Mouse (Mus musculus) heart, embryonic 16.5 days (tissue): ENCODE measurements at regions not wholly inside any gene's neighbourhood (a gene's known extent, or its start where the extent isn't known, plus 50 kb on each side); places are given as distances from the start of the nearest gene placed in this dataset.
A peak's percentile ranks its signal among the peaks of the same experiment; 100 is the strongest.

Experiments
- ATAC-seq: fragments of 200-750 bp; cut with Nextera tagmentation; replicated peaks from 2 replicates; pipeline ENCODE4 v1.8.0; 2017; ENCODE audit warnings: moderate number of reproducible peaks; ENCODE audit not compliant: insufficient read depth, low FRiP score; ENCODE audit errors: extremely low read depth
- H3K27ac ChIP-seq: fragments of 300-500 bp; sonication (generic); 2 replicates; pipeline ENCODE4 v1.5.1; 2014; ENCODE audit warnings: mild to moderate bottlenecking, low read length, control low read depth, moderate library complexity
- H3K27me3 ChIP-seq: fragments of 300-500 bp; sonication (generic); 2 replicates; pipeline ENCODE4 v1.6.1; 2014; ENCODE audit warnings: low read length, mixed read lengths; ENCODE audit not compliant: control insufficient read depth, insufficient read depth
- H3K36me3 ChIP-seq: fragments of 300-500 bp; sonication (generic); 2 replicates; pipeline ENCODE4 v1.6.1; 2014; ENCODE audit not compliant: control insufficient read depth, insufficient read depth
- H3K4me1 ChIP-seq: fragments of 300-500 bp; sonication (generic); 2 replicates; pipeline ENCODE4 v1.6.1; 2014; ENCODE audit warnings: low read length, mixed read lengths; ENCODE audit not compliant: control insufficient read depth, insufficient read depth
- H3K4me2 ChIP-seq: fragments of 300-500 bp; sonication (generic); 2 replicates; pipeline ENCODE4 v1.6.1; 2014; ENCODE audit warnings: low read depth, mild to moderate bottlenecking, control low read depth, low read length
- H3K4me3 ChIP-seq: fragments of 300-500 bp; sonication (generic); 2 replicates; pipeline ENCODE4 v1.5.1; 2014; ENCODE audit warnings: mild to moderate bottlenecking, control low read depth, low read length
- H3K9ac ChIP-seq: fragments of 300-500 bp; sonication (generic); 2 replicates; pipeline ENCODE4 v1.6.1; 2014; ENCODE audit warnings: low read length, control low read depth
- H3K9me3 ChIP-seq: fragments of 300-500 bp; sonication (generic); replicated peaks from 2 replicates; pipeline ENCODE4 v1.6.1; 2016; ENCODE audit warnings: low read length; ENCODE audit not compliant: control insufficient read depth
- WGBS: fragments of 180-500 bp; shearing (Covaris S2); extraction: QIAGEN DNeasy Blood & Tissue Kit; methylation state at CpG from one replicate; pipeline ENCODE4 v1.1.7; 2014; 5-methylcytosine and 5-hydroxymethylcytosine counted together

GRCm38 (mm10) chr1:13424524-13424923 is 2010.6 kb downstream of the A830018L16Rik start:
- H3K27me3 ChIP-seq: no peaks in the 10 kb centered on the region
- no peak overlapping the region for H3K4me2 ChIP-seq
- no peak overlapping the region for H3K9ac ChIP-seq
- no peak for ATAC-seq
- H3K4me1 ChIP-seq: no peaks in the 10 kb centered on the region; the same call in 1 of the 2 replicates
- H3K36me3 ChIP-seq: no peaks in the 10 kb centered on the region
- H3K4me3 ChIP-seq: no peak overlapping the region
- no peak overlapping the region for H3K27ac ChIP-seq
- no peaks in the 10 kb centered on the region for H3K9me3 ChIP-seq

GRCm38 (mm10) chr1:13425601-13426327 is 2011.9 kb downstream of the A830018L16Rik start:
- no peaks in the 10 kb centered on the region for H3K9me3 ChIP-seq
- H3K4me3 ChIP-seq: peak overlapping the region; percentile 60
- H3K36me3 ChIP-seq: no peaks in the 10 kb centered on the region
- ATAC-seq: no peak
- H3K27ac ChIP-seq: no peak overlapping the region
- H3K9ac ChIP-seq: peak overlapping the region; percentile 72
- H3K4me1 ChIP-seq: no peaks in the 10 kb centered on the region; the same call in 1 of the 2 replicates
- 22% methylated on average over 9 of the region's 9 CpGs for WGBS
- H3K4me2 ChIP-seq: peak overlapping the region; percentile 72
- H3K27me3 ChIP-seq: no peaks in the 10 kb centered on the region

- peak overlapping the region; percentile 73; the same call in 1 of the 2 replicates for H3K27ac ChIP-seq
- H3K4me2 ChIP-seq: peak overlapping the region; percentile 72
- no peaks in the 10 kb centered on the region for H3K9me3 ChIP-seq
- H3K4me3 ChIP-seq: peak overlapping the region; percentile 60
- WGBS: 3% methylated on average over 30 of the region's 30 CpGs
- no peaks in the 10 kb centered on the region for H3K27me3 ChIP-seq
- ATAC-seq: peak; percentile 83
- H3K36me3 ChIP-seq: no peaks in the 10 kb centered on the region
- H3K4me1 ChIP-seq: no peaks in the 10 kb centered on the region; the same call in 1 of the 2 replicates
- peak overlapping the region; percentile 72 for H3K9ac ChIP-seq
Observed at GRCm38 (mm10) chr1:13426328-13427067, 2012.6 kb downstream of the A830018L16Rik start.

GRCm38 (mm10) chr1:13427068-13427434 is 2013.1 kb downstream of the A830018L16Rik start:
- H3K9ac ChIP-seq: peak overlapping the region; percentile 72; the same call in 1 of the 2 replicates
- no peak overlapping the region; the same call in 1 of the 2 replicates for H3K4me3 ChIP-seq
- no peak overlapping the region for H3K27ac ChIP-seq
- H3K9me3 ChIP-seq: no peaks in the 10 kb centered on the region
- peak overlapping the region; percentile 72 for H3K4me2 ChIP-seq
- WGBS: 63% methylated on average over 5 of the region's 5 CpGs
- no peaks in the 10 kb centered on the region for H3K36me3 ChIP-seq
- H3K27me3 ChIP-seq: no peaks in the 10 kb centered on the region
- ATAC-seq: no peak
- H3K4me1 ChIP-seq: no peaks in the 10 kb centered on the region; the same call in 1 of the 2 replicates

DNA sequence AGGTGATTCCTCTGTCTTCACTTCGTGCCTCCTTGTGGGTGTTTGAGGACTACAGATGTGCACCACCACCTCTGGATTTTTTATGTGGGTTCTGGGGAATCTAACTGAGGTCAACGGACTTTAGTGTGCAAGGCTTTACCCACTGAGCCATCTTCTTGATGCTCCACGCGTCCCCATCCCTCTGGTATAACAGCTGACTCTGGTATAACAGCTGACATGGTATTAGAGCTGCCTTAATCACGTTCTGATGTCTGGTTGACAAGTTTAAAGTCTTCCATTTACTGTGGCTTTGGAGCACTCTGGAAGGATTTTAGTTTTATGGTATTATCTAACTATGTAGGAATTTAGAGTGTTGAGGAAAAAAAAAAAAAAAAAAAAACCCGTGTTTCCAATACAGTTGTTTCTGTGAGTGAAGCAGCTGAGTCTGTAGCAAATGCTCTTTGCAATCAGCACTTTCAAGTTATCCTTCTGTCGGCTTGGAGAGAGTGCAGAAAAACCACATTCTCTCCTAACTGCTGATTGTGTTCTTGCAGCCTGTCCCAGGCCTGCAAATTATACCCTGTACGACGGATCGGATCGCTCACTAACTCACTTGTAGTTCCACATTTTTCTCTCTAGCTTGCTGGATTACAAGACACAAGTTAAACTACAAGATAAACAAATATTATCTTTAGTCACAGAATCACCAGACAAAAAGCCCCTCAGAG is 2013.7 kb downstream of the A830018L16Rik start:
- no peak overlapping the region for H3K9ac ChIP-seq
- WGBS: 62% methylated on average over 11 of the region's 11 CpGs
- H3K9me3 ChIP-seq: no peaks in the 10 kb centered on the region
- H3K4me3 ChIP-seq: no peak overlapping the region
- no peaks in the 10 kb centered on the region for H3K27me3 ChIP-seq
- no peak overlapping the region for H3K4me2 ChIP-seq
- H3K36me3 ChIP-seq: no peaks in the 10 kb centered on the region
- no peak overlapping the region for H3K27ac ChIP-seq
- ATAC-seq: no peak
- no peaks in the 10 kb centered on the region; the same call in 1 of the 2 replicates for H3K4me1 ChIP-seq

DNA sequence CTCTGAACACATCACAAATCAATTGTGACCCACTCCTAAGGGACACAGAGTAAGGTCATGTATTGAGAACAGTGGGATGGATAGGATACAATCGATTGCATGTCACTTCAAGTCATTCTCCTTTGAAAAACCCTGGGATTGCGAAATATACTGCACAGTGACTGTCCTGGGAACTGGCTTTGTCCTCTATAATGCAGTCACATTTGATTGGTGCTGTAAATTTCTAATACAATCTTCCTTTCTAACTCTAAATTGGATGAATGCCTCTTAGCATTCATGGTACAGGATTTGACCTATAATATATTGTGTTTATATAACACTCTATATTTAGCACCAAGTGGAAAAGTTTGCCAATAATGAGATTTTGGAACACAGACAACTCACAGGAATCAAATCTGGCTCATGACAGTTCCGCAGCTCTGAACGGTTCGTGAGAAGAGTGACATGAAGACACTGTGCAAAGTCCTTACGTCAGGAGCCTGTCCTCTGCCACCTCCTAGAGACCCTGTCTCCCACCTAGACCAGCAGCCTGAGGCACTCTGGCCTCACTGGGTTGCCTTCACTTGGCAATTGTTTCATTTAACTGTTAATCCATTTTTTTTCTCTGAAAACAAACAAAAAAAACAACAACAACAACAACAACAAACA is 2024.0 kb downstream of the A830018L16Rik start:
- Histone ChIP-seq H3K9ac (no peak overlapping the region), H3K36me3 (no peaks in the 10 kb centered on the region), H3K4me3 (no peak overlapping the region), H3K27me3 (no peaks in the 10 kb centered on the region), H3K9me3 (no peaks in the 10 kb centered on the region), H3K4me2 (no peak overlapping the region), H3K27ac (no peak overlapping the region), H3K4me1 (no peaks in the 10 kb centered on the region)
- 65% methylated on average over 6 of the region's 6 CpGs for WGBS
- no peak for ATAC-seq

DNA sequence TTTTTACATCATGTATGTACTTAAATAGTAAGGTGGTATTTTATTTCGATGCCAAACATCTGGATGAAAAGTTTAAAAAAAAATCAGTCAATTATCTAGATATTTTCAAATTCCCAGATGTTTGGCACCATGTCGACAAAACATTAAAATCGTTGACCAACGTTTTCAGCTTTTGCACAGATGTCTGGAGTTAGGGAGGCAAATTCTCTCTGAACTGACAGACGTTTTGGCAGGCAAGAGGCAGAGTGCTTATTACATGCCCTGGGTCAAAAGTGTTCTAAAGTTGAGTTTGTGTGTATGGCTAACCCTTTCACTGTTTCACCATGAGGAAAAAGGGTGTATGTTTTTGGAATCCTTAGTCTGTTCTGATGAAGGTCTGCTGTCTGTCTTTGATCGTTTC is 2028.5 kb downstream of the A830018L16Rik start:
- no peak for ATAC-seq
- no peaks in the 10 kb centered on the region for H3K36me3 ChIP-seq
- 59% methylated on average over 6 of the region's 6 CpGs for WGBS
- H3K4me1 ChIP-seq: no peaks in the 10 kb centered on the region
- no peak overlapping the region for H3K4me2 ChIP-seq
- no peak overlapping the region for H3K9ac ChIP-seq
- H3K27me3 ChIP-seq: no peaks in the 10 kb centered on the region
- no peak overlapping the region for H3K27ac ChIP-seq
- H3K4me3 ChIP-seq: no peak overlapping the region
- no peaks in the 10 kb centered on the region for H3K9me3 ChIP-seq

DNA sequence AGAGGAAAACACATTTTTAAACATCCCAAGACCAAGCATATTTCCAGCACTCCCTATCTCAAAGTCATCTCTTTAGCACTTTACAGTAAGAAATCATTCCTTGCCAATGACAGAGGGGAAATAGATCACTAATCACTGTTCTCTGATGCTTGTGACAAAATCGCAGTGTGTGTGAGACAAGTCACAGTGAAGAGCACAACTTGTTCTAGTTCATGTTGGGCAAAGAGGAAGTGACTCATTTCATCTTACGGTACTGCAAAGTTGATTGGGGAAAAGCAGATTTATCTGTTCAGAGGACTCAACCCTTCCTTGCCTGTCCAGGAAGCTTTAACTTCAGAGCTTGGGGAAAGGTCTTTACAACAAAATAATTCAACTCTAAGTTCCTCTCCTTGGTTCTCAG is 2040.6 kb downstream of the A830018L16Rik start:
- Histone ChIP-seq H3K27ac (no peak overlapping the region), H3K4me1 (no peaks in the 10 kb centered on the region), H3K9me3 (no peaks in the 10 kb centered on the region), H3K27me3 (no peaks in the 10 kb centered on the region), H3K36me3 (no peaks in the 10 kb centered on the region), H3K4me3 (no peak overlapping the region), H3K9ac (no peak overlapping the region), H3K4me2 (no peak overlapping the region)
- ATAC-seq: no peak
- 55% methylated on average over 2 of the region's 2 CpGs for WGBS
